Mouse (Mus musculus) bone marrow macrophage, adult 2 months (primary cell): ENCODE data around the gene Rtn1.

Experiments used
- CTCF ChIP-seq: IDR thresholded peaks from 2 replicates; pipeline ENCODE4 v1.5.1; 2012; ENCODE audit warnings: low read depth, mild to moderate bottlenecking, low read length, moderate library complexity
- POLR2A ChIP-seq: IDR thresholded peaks from 2 replicates; pipeline ENCODE4 v1.6.1; 2012; ENCODE audit warnings: mild to moderate bottlenecking, low read depth, low read length, borderline replicate concordance

DNA sequence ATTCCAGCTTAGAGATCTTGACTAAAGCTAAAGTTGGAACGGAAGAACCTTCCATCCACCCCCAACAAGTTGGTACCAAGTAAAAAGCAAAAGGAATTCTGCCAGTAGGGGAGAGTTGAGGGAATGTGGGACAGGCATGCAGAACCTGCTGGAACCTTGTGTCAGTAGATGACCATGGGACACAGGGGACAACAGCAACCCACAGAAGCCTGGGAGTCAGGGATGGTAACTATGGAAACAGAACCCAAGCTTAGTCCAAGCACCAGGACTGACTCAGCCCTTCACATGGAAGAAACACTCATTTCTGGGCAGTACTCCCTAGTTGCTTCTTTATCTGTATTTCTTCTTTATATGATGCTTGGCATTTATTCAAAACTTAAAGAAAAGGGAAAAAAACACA is 54.6 kb downstream of the Rtn1 start:
- no peak for TF ChIP-seq CTCF
- TF ChIP-seq POLR2A: no peak
